Mouse (Mus musculus) cerebellum, adult 2 months (tissue): ENCODE data around the gene Atp5b. TPM values are rescaled to one million over a fixed set of nuclear protein-coding genes. Genes with fewer than 3 reads are reported as not detected.
"Not testable (repeated sequence)": the region's sequence is repeated elsewhere in the genome, so short reads cannot be mapped to it uniquely, and the experiment has no call there.

ENCODE experiments used
- DNase-seq, 2 experiments: peaks; one replicate each; pipeline ENCODE4 v3.0.0; 2021
- H3K27ac ChIP-seq: fragments of 200-500 bp; 2 replicates; pipeline ENCODE4 v1.5.1; 2012; ENCODE audit warnings: low read length, control low read depth, inconsistent platforms; ENCODE audit not compliant: insufficient read depth
- H3K27me3 ChIP-seq: fragments of 200-500 bp; 2 replicates; pipeline ENCODE4 v1.6.1; 2012; ENCODE audit warnings: inconsistent platforms, mild to moderate bottlenecking, low read length, moderate library complexity; ENCODE audit not compliant: control insufficient read depth, insufficient read depth
- H3K4me1 ChIP-seq: fragments of 200-500 bp; 2 replicates; pipeline ENCODE4 v1.6.1; 2011; ENCODE audit warnings: low read length; ENCODE audit not compliant: control insufficient read depth, insufficient read depth
- H3K4me3 ChIP-seq: fragments of 200-500 bp; replicated peaks from 2 replicates; pipeline ENCODE3; 2011; ENCODE audit warnings: mild to moderate bottlenecking, low read depth, low read length, control low read depth; ENCODE audit not compliant: insufficient read depth
- CTCF ChIP-seq: fragments of 200-500 bp; IDR thresholded peaks from 2 replicates; pipeline ENCODE4 v1.5.1; 2011; ENCODE audit warnings: low read depth, mild to moderate bottlenecking, control low read depth, low read length, moderate library complexity, borderline replicate concordance; ENCODE audit not compliant: insufficient read depth
- POLR2A ChIP-seq: fragments of 200-500 bp; IDR thresholded peaks from 2 replicates; pipeline ENCODE4 v1.6.1; 2011; ENCODE audit warnings: low read length, control low read depth, borderline replicate concordance; ENCODE audit not compliant: insufficient read depth
- WGBS: fragments of 180-500 bp; shearing (Covaris S2); methylation state at CpG from one replicate; pipeline ENCODE4 v1.1.7; 2018; 5-methylcytosine and 5-hydroxymethylcytosine counted together
- polyA plus RNA-seq: library from polyadenylated mRNA; depleted of rRNA; stranded (reverse); fragments of >200 nt; gene quantifications from 2 replicates; pipeline ENCODE4 v1.2.3, GENCODE M21; 2012

Atp5b gene
- polyA plus RNA-seq, 1 experiment: 2,153 TPM

GRCm38 (mm10) chr10:128059207-128059981, 23.7 kb upstream of the Atp5b start:
- peaks cover 9% of the 10 kb centered on the region; the same call in 1 of the 2 replicates for H3K4me1 ChIP-seq
- TF ChIP-seq POLR2A (no peak), CTCF (no peak)
- under 1% methylated on average over 62 of the region's 62 CpGs for WGBS
- H3K27ac ChIP-seq: peak overlapping the region; percentile 68
- H3K4me3 ChIP-seq: peak overlapping the region; percentile 76
- no peaks in the 10 kb centered on the region for H3K27me3 ChIP-seq
- no peak for DNase-seq

GRCm38 (mm10) chr10:128061109-128061508, 22.0 kb upstream of the Atp5b start:
- H3K4me3 ChIP-seq: no peak overlapping the region
- 68% methylated on average over 5 of the region's 5 CpGs for WGBS
- peaks cover 9% of the 10 kb centered on the region; the same call in 1 of the 2 replicates for H3K4me1 ChIP-seq
- DNase-seq: no peak
- H3K27ac ChIP-seq: no peak overlapping the region
- TF ChIP-seq CTCF (no peak), POLR2A (no peak)
- H3K27me3 ChIP-seq: no peaks in the 10 kb centered on the region

GRCm38 (mm10) chr10:128062221-128062989, 20.7 kb upstream of the Atp5b start:
- Histone ChIP-seq H3K4me3 (no peak overlapping the region), H3K27me3 (no peaks in the 10 kb centered on the region), H3K4me1 (peaks cover 11% of the 10 kb centered on the region; the same call in 1 of the 2 replicates), H3K27ac (no peak overlapping the region)
- DNase-seq: no peak
- 95% methylated on average over 6 of the region's 6 CpGs for WGBS
- TF ChIP-seq POLR2A (no peak), CTCF (no peak)

GRCm38 (mm10) chr10:128066072-128066471, 17.0 kb upstream of the Atp5b start:
- 64% methylated on average over 5 of the region's 5 CpGs for whole genome bisulfite sequencing
- H3K27ac ChIP-seq: no peak overlapping the region
- DNase-seq: no peak
- H3K27me3 ChIP-seq: no peaks in the 10 kb centered on the region
- H3K4me1 ChIP-seq: peaks cover 3% of the 10 kb centered on the region; the same call in 1 of the 2 replicates
- H3K4me3 ChIP-seq: no peak overlapping the region
- no peak for TF ChIP-seq CTCF
- no peak for TF ChIP-seq POLR2A

GRCm38 (mm10) chr10:128069201-128069600, 13.9 kb upstream of the Atp5b start:
- no peak overlapping the region for H3K4me3 ChIP-seq
- DNase-seq: no peak
- no peaks in the 10 kb centered on the region for H3K27me3 ChIP-seq
- H3K4me1 ChIP-seq: peaks cover 3% of the 10 kb centered on the region; the same call in 1 of the 2 replicates
- WGBS: 81% methylated on average over 4 of the region's 4 CpGs
- no peak for TF ChIP-seq POLR2A
- no peak for TF ChIP-seq CTCF
- H3K27ac ChIP-seq: no peak overlapping the region

- H3K4me3 ChIP-seq, H3K27ac ChIP-seq, H3K27me3 ChIP-seq, H3K4me1 ChIP-seq, DNase-seq: not testable (repeated sequence)
- whole genome bisulfite sequencing: 97% methylated on average over 2 of the region's 2 CpGs
These were observed 12.6 kb upstream of the Atp5b start for GRCm38 (mm10) chr10:128070432-128070831.

GRCm38 (mm10) chr10:128078269-128078668, 4.8 kb upstream of the Atp5b start:
- H3K27me3 ChIP-seq, H3K4me3 ChIP-seq, H3K4me1 ChIP-seq, H3K27ac ChIP-seq, DNase-seq: not testable (repeated sequence)
- 84% methylated on average over 5 of the region's 5 CpGs for WGBS

- TF ChIP-seq POLR2A (no peak), CTCF (no peak)
- Histone ChIP-seq H3K4me1 (peaks cover 3% of the 10 kb centered on the region; the same call in 1 of the 2 replicates), H3K27me3 (no peaks in the 10 kb centered on the region), H3K4me3 (no peak overlapping the region), H3K27ac (no peak overlapping the region)
- no peak for DNase-seq
- WGBS: 64% methylated on average over 1 of the region's 1 CpGs
These were observed 2.6 kb upstream of the Atp5b start for GRCm38 (mm10) chr10:128080496-128080895.
